Mouse (Mus musculus) CH12.LX (cell line): Measurements from ENCODE around the gene Ncor1. TPM values are rescaled to one million over a fixed set of nuclear protein-coding genes. Genes with fewer than 3 reads are reported as not detected.

Experiments used
- DNase-seq: peaks from one replicate; pipeline ENCODE4 v3.0.0-alpha.2; 2013; ENCODE audit errors: extremely low read depth
- H3K27ac ChIP-seq: 2 replicates; pipeline ENCODE4 v1.5.1; 2012; ENCODE audit warnings: low read depth, mild to moderate bottlenecking, control low read depth, moderate library complexity; ENCODE audit not compliant: insufficient read depth
- H3K27me3 ChIP-seq: replicated peaks from 2 replicates; pipeline ENCODE3; 2012; ENCODE audit warnings: inconsistent platforms
- H3K36me3 ChIP-seq, 2 experiments: replicated peaks in 1 of 2; 2 replicates each; pipeline versions ENCODE3 to v1.6.1; 2012; ENCODE audit warnings: inconsistent platforms in 1 of 2, low read length in 1 of 2, mild to moderate bottlenecking in 1 of 2, mixed read lengths in 1 of 2, moderate library complexity in 1 of 2; ENCODE audit not compliant: control insufficient read depth in 1 of 2, insufficient read depth in 1 of 2
- H3K4me1 ChIP-seq, 2 experiments: 2 replicates each; pipeline ENCODE4 v1.6.1; 2012; ENCODE audit warnings: inconsistent platforms in 1 of 2, moderate library complexity in 1 of 2; ENCODE audit not compliant: insufficient read depth in 2 of 2, control insufficient read depth in 1 of 2
- H3K4me2 ChIP-seq: 2 replicates; pipeline ENCODE4 v1.6.1; 2012; ENCODE audit warnings: low read depth, mild to moderate bottlenecking, control low read depth; ENCODE audit not compliant: poor library complexity, insufficient read depth, severe bottlenecking
- H3K4me3 ChIP-seq, 3 experiments: fragments of 150-350 bp in 1 of 3; sonication (generic) in 1 of 3; replicated peaks in 1 of 3; 2 replicates each; pipeline versions ENCODE3 to v1.5.1; 2011 to 2012; ENCODE audit warnings: low read depth in 2 of 3, low read length in 2 of 3, mild to moderate bottlenecking in 2 of 3, moderate library complexity in 2 of 3, control low read depth in 1 of 3, improper control_type of control experiment in 1 of 3, inconsistent platforms in 1 of 3, mixed read lengths in 1 of 3; ENCODE audit not compliant: poor library complexity in 1 of 3
- H3K79me2 ChIP-seq: replicated peaks from 2 replicates; pipeline ENCODE4 v1.6.1; 2012; ENCODE audit warnings: mild to moderate bottlenecking, moderate library complexity; ENCODE audit not compliant: control insufficient read depth, poor library complexity, insufficient read depth, severe bottlenecking; ENCODE audit errors: extremely low read depth
- H3K9ac ChIP-seq: 2 replicates; pipeline ENCODE4 v1.6.1; 2012; ENCODE audit warnings: low read depth, mild to moderate bottlenecking, control low read depth, moderate library complexity; ENCODE audit not compliant: insufficient read depth
- H3K9me3 ChIP-seq: replicated peaks from 2 replicates; pipeline ENCODE3; 2012; ENCODE audit warnings: low read length, inconsistent platforms, mixed read lengths
- BHLHE40 ChIP-seq: IDR thresholded peaks from 2 replicates; pipeline ENCODE4 v1.6.1; 2011; ENCODE audit warnings: mild to moderate bottlenecking, low read depth, low read length, improper control_type of control experiment
- CHD1 ChIP-seq: IDR thresholded peaks from 2 replicates; pipeline ENCODE4 v1.6.1; 2012; ENCODE audit warnings: low read depth, low read length, improper control_type of control experiment, inconsistent platforms
- CHD2 ChIP-seq: IDR thresholded peaks from 2 replicates; pipeline ENCODE4 v1.6.1; 2011; ENCODE audit warnings: low read length, improper control_type of control experiment
- CTCF ChIP-seq, 2 experiments: IDR thresholded peaks in 1 of 2; conservative IDR thresholded peaks in 1 of 2; 2 replicates each; pipeline ENCODE4 v1.5.1; 2011 to 2012; ENCODE audit warnings: low read depth in 2 of 2, low read length in 2 of 2, improper control_type of control experiment in 1 of 2, inconsistent platforms in 1 of 2, mild to moderate bottlenecking in 1 of 2, moderate library complexity in 1 of 2
- E2F4 ChIP-seq: IDR thresholded peaks from 2 replicates; pipeline ENCODE4 v1.6.1; 2011; ENCODE audit warnings: low read depth, low read length, improper control_type of control experiment; ENCODE audit not compliant: insufficient replicate concordance
- ELF1 ChIP-seq: IDR thresholded peaks from 2 replicates; pipeline ENCODE4 v1.6.1; 2014; ENCODE audit warnings: low read depth, mild to moderate bottlenecking, inconsistent platforms, low read length, improper control_type of control experiment
- ETS1 ChIP-seq: conservative IDR thresholded peaks from 2 replicates; pipeline ENCODE4 v1.6.1; 2012; ENCODE audit warnings: low read depth, mild to moderate bottlenecking, inconsistent platforms, low read length, improper control_type of control experiment, moderate library complexity
- GABPA ChIP-seq: IDR thresholded peaks from 2 replicates; pipeline ENCODE4 v1.6.1; 2012; ENCODE audit warnings: low read depth, low read length, improper control_type of control experiment, inconsistent platforms; ENCODE audit not compliant: insufficient replicate concordance
- HCFC1 ChIP-seq: IDR thresholded peaks from 2 replicates; pipeline ENCODE4 v1.6.1; 2012; ENCODE audit warnings: low read depth, mild to moderate bottlenecking, inconsistent platforms, low read length, improper control_type of control experiment
- IRF4 ChIP-seq: IDR thresholded peaks from 2 replicates; pipeline ENCODE4 v1.6.1; 2014; ENCODE audit warnings: low read depth, mild to moderate bottlenecking, inconsistent platforms, low read length, improper control_type of control experiment
- JUN ChIP-seq: IDR thresholded peaks from 2 replicates; pipeline ENCODE4 v1.6.1; 2011; ENCODE audit warnings: low read depth, mild to moderate bottlenecking, low read length, improper control_type of control experiment, moderate library complexity; ENCODE audit not compliant: insufficient read depth
- JUND ChIP-seq: conservative IDR thresholded peaks from 2 replicates; pipeline ENCODE4 v1.6.1; 2011; ENCODE audit warnings: low read depth, low read length, improper control_type of control experiment
- KAT2A ChIP-seq: IDR thresholded peaks from 2 replicates; pipeline ENCODE4 v1.6.1; 2012; ENCODE audit warnings: low read length, improper control_type of control experiment, inconsistent platforms; ENCODE audit not compliant: insufficient replicate concordance
- MAFK ChIP-seq: IDR thresholded peaks from 2 replicates; pipeline ENCODE4 v1.6.1; 2011; ENCODE audit warnings: low read length, improper control_type of control experiment; ENCODE audit not compliant: insufficient replicate concordance
- MAX ChIP-seq: IDR thresholded peaks from 2 replicates; pipeline ENCODE4 v1.6.1; 2011; ENCODE audit warnings: low read length, improper control_type of control experiment
- MAZ ChIP-seq: IDR thresholded peaks from 2 replicates; pipeline ENCODE4 v1.6.1; 2012; ENCODE audit warnings: low read depth, mild to moderate bottlenecking, inconsistent platforms, low read length, improper control_type of control experiment, moderate library complexity
- MEF2A ChIP-seq: IDR thresholded peaks from 2 replicates; pipeline ENCODE4 v1.6.1; 2014; ENCODE audit warnings: low read depth, mild to moderate bottlenecking, inconsistent platforms, low read length, improper control_type of control experiment, borderline replicate concordance
- MXI1 ChIP-seq: IDR thresholded peaks from 2 replicates; pipeline ENCODE4 v1.6.1; 2011; ENCODE audit warnings: mild to moderate bottlenecking, low read depth, low read length, improper control_type of control experiment
- MYC ChIP-seq: IDR thresholded peaks from 2 replicates; pipeline ENCODE4 v1.6.1; 2011; ENCODE audit warnings: low read depth, mild to moderate bottlenecking, improper control_type of control experiment, low read length
- NRF1 ChIP-seq: IDR thresholded peaks from 2 replicates; pipeline ENCODE4 v1.6.1; 2014; ENCODE audit warnings: low read depth, mild to moderate bottlenecking, inconsistent platforms, low read length, improper control_type of control experiment, moderate library complexity
- PAX5 ChIP-seq: IDR thresholded peaks from 2 replicates; pipeline ENCODE4 v1.6.1; 2012; ENCODE audit warnings: low read length, inconsistent platforms, mixed read lengths
- POLR2A ChIP-seq: IDR thresholded peaks from 2 replicates; pipeline ENCODE4 v1.6.1; 2011; ENCODE audit warnings: low read depth, mild to moderate bottlenecking, improper control_type of control experiment, low read length
- POLR2AphosphoS2 ChIP-seq: IDR thresholded peaks from 2 replicates; pipeline ENCODE4 v1.6.1; 2011; ENCODE audit warnings: low read depth, low read length, improper control_type of control experiment
- RAD21 ChIP-seq: IDR thresholded peaks from 2 replicates; pipeline ENCODE4 v1.6.1; 2011; ENCODE audit warnings: low read depth, mild to moderate bottlenecking, low read length, improper control_type of control experiment, moderate library complexity
- RCOR1 ChIP-seq: conservative IDR thresholded peaks from 2 replicates; pipeline ENCODE4 v1.6.1; 2012; ENCODE audit warnings: low read depth, mild to moderate bottlenecking, inconsistent platforms, low read length, improper control_type of control experiment
- SIN3A ChIP-seq: IDR thresholded peaks from 2 replicates; pipeline ENCODE4 v1.6.1; 2012; ENCODE audit warnings: low read length, improper control_type of control experiment, inconsistent platforms
- SMC3 ChIP-seq: IDR thresholded peaks from 2 replicates; pipeline ENCODE4 v1.6.1; 2011; ENCODE audit warnings: low read depth, low read length, improper control_type of control experiment
- TBP ChIP-seq: conservative IDR thresholded peaks from 2 replicates; pipeline ENCODE4 v1.6.1; 2011; ENCODE audit warnings: low read depth, low read length, improper control_type of control experiment
- TCF12 ChIP-seq: IDR thresholded peaks from 2 replicates; pipeline ENCODE4 v1.6.1; 2014; ENCODE audit warnings: low read depth, mild to moderate bottlenecking, inconsistent platforms, low read length, improper control_type of control experiment
- UBTF ChIP-seq: IDR thresholded peaks from 2 replicates; pipeline ENCODE4 v1.6.1; 2012; ENCODE audit warnings: low read depth, mild to moderate bottlenecking, inconsistent platforms, low read length, improper control_type of control experiment, moderate library complexity
- USF1 ChIP-seq: IDR thresholded peaks from 2 replicates; pipeline ENCODE4 v1.6.1; 2014; ENCODE audit warnings: low read depth, mild to moderate bottlenecking, inconsistent platforms, low read length, improper control_type of control experiment
- USF2 ChIP-seq: conservative IDR thresholded peaks from 2 replicates; pipeline ENCODE4 v1.6.1; 2011; ENCODE audit warnings: low read depth, low read length, improper control_type of control experiment
- ZC3H11A ChIP-seq: IDR thresholded peaks from 2 replicates; pipeline ENCODE4 v1.6.1; 2012; ENCODE audit warnings: low read depth, mild to moderate bottlenecking, inconsistent platforms, low read length, improper control_type of control experiment
- ZKSCAN1 ChIP-seq: IDR thresholded peaks from 2 replicates; pipeline ENCODE4 v1.6.1; 2012; ENCODE audit warnings: low read depth, inconsistent platforms, low read length, improper control_type of control experiment, borderline replicate concordance
- ZMIZ1 ChIP-seq: IDR thresholded peaks from 2 replicates; pipeline ENCODE4 v1.6.1; 2012; ENCODE audit warnings: low read depth, mild to moderate bottlenecking, inconsistent platforms, low read length, improper control_type of control experiment
- ZNF384 ChIP-seq: IDR thresholded peaks from 2 replicates; pipeline ENCODE4 v1.6.1; 2012; ENCODE audit warnings: low read depth, low read length, improper control_type of control experiment, inconsistent platforms
- dilution Hi-C: fragments of 300-500 bp; cut with MboI; formaldehyde crosslinking; loops from 2 replicates; pipeline ENCODE4 v1.14.3; 2020; ENCODE audit warnings: low sequenced_read_pairs; ENCODE audit not compliant: extremely low pct_unique_long_range_greater_than_20kb, extremely low pct_ligation_motif_present
- in situ Hi-C: fragments of 300-500 bp; cut with MboI; formaldehyde crosslinking; loops from 3 replicates; pipeline ENCODE4 v1.14.3; 2019; ENCODE audit warnings: low sequenced_read_pairs, low pct_ligation_motif_present, low pct_unique_long_range_greater_than_20kb, mixed read lengths
- polyA plus RNA-seq: library from polyadenylated mRNA; unstranded; fragments of >175 nt; gene quantifications from 2 replicates; pipeline ENCODE4 v1.2.1, GENCODE M21; 2012; ENCODE audit warnings: low read depth; ENCODE audit not compliant: insufficient read length
- total RNA-seq, 2 experiments: library from RNA; depleted of rRNA; stranded (reverse); fragments of 300-350 nt in 1 of 2; fragments of >200 nt in 1 of 2; gene quantifications; 2 replicates each; pipeline ENCODE4 v1.2.3; 2012 to 2014

Ncor1 gene
- total and polyA plus RNA-seq, 3 experiments: 76.3 to 232 (median 83.8) TPM

GRCm38 (mm10) chr11:62280675-62281600, 177.4 kb downstream of the Ncor1 start, which contains the start of the genes Zswim7 and Ttc19 (continued):
- TF ChIP-seq USF1: no peak

DNA sequence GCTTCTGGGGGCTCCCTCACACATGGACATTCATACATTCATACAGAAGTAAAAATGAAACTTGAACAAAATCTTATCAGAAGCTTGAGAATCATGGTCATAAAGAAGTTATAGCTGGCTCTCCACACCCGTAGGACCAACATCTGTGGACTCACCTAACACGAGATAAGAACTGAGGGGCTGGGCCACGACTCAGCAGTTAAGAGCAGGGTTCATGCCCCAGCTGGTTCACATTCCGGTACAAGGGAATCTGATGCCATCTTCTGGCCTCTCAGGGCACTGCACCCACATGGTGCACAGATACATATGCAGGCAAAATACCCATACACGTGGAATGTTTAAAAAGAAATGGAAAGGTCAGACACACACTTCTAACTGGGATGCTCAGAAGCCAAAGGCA, 180.3 kb downstream of the Ncor1 start:
- no peak overlapping the region for H3K4me2 ChIP-seq
- peaks cover 4% of the 10 kb centered on the region; the same call in 1 of the 2 replicates for H3K79me2 ChIP-seq
- no peak overlapping the region for H3K4me3 ChIP-seq
- DNase-seq: peak; percentile 89
- peaks cover 0 to 18% of the 10 kb centered on the region in 2 experiments for H3K36me3 ChIP-seq
- peaks cover under 1 to 27% of the 10 kb centered on the region in 2 experiments for H3K4me1 ChIP-seq
- H3K27ac ChIP-seq: no peak overlapping the region
- H3K27me3 ChIP-seq: no peaks in the 10 kb centered on the region
- dilution Hi-C loops (no loop called here), in situ Hi-C loops (loop anchor here (5.0 kb wide), 1 partner anchor 231 kb away; no protein-coding TSS in a partner anchor)
- no peak overlapping the region for H3K9ac ChIP-seq
- no peaks in the 10 kb centered on the region for H3K9me3 ChIP-seq
- TF ChIP-seq SMC3 (peak; percentile 99), TCF12 (no peak), UBTF (no peak), PAX5 (no peak), ZMIZ1 (no peak), ZC3H11A (peak; percentile 91), USF2 (no peak), RCOR1 (no peak), CTCF (conservative IDR thresholded peaks at IDR 0.05 in 1 of 2, IDR thresholded peaks at IDR 0.05 in 1 of 2; ENCODE audit: low read depth in 2 of 2, low read length in 2 of 2) (peak; percentile 87 to 94; a peak in 3 of 4 replicates), MAZ (no peak), JUN (no peak), ETS1 (no peak), E2F4 (no peak), ZNF384 (no peak), BHLHE40 (no peak), USF1 (no peak), CHD1 (no peak), TBP (no peak), CHD2 (no peak), ZKSCAN1 (no peak), POLR2AphosphoS2 (no peak), POLR2A (no peak), MAFK (0 out of 2 replicates have a peak, but pooled peaks have one; percentile 39), KAT2A (no peak), ELF1 (no peak), NRF1 (no peak), MXI1 (no peak), GABPA (no peak), JUND (no peak), RAD21 (peak; percentile 95), HCFC1 (no peak), MAX (peak; percentile 92), MYC (peak; percentile 94), IRF4 (peak; percentile 21; the same call in 1 of the 2 replicates), MEF2A (no peak), SIN3A (0 out of 2 replicates have a peak, but pooled peaks have one; percentile 9)
